Mouse (Mus musculus) embryonic facial prominence, embryonic 13.5 days (tissue): ENCODE measurements at regions not wholly inside any gene's neighbourhood (a gene's known extent, or its start where the extent isn't known, plus 50 kb on each side); places are given as distances from the start of the nearest gene placed in this dataset.
A peak's percentile ranks its signal among the peaks of the same experiment; 100 is the strongest.

Source experiments
- ATAC-seq: fragments of 200-750 bp; cut with Nextera tagmentation; 2 replicates; pipeline ENCODE4 v1.8.0; 2017; ENCODE audit warnings: low read depth; ENCODE audit not compliant: insufficient number of reproducible peaks, insufficient read depth, low FRiP score, low TSS enrichment
- H3K27ac ChIP-seq: fragments of 300-500 bp; sonication (generic); 2 replicates; pipeline ENCODE4 v1.5.1; 2015; ENCODE audit warnings: moderate library complexity, mild to moderate bottlenecking, inconsistent platforms
- H3K27me3 ChIP-seq: fragments of 300-500 bp; sonication (generic); 2 replicates; pipeline ENCODE4 v1.6.1; 2015; ENCODE audit warnings: mild to moderate bottlenecking, inconsistent platforms
- H3K36me3 ChIP-seq: fragments of 300-500 bp; sonication (generic); 2 replicates; pipeline ENCODE4 v1.6.1; 2015; ENCODE audit warnings: mild to moderate bottlenecking, inconsistent platforms
- H3K4me1 ChIP-seq: fragments of 300-500 bp; sonication (generic); 2 replicates; pipeline ENCODE4 v1.6.1; 2015; ENCODE audit warnings: inconsistent platforms
- H3K4me2 ChIP-seq: fragments of 300-500 bp; sonication (generic); 2 replicates; pipeline ENCODE4 v1.6.1; 2015; ENCODE audit warnings: moderate library complexity, mild to moderate bottlenecking, inconsistent platforms
- H3K4me3 ChIP-seq: fragments of 300-500 bp; sonication (generic); 2 replicates; pipeline ENCODE4 v1.5.1; 2015; ENCODE audit warnings: mild to moderate bottlenecking, inconsistent platforms
- H3K9ac ChIP-seq: fragments of 300-500 bp; sonication (generic); 2 replicates; pipeline ENCODE4 v1.6.1; 2015; ENCODE audit warnings: mild to moderate bottlenecking, inconsistent platforms
- H3K9me3 ChIP-seq: fragments of 300-500 bp; sonication (generic); 2 replicates; pipeline ENCODE4 v1.6.1; 2016; ENCODE audit warnings: inconsistent platforms
- WGBS: fragments of 180-500 bp; shearing (Covaris S2); methylation state at CpG from one replicate; pipeline ENCODE4 v1.1.7; 2015; ENCODE audit warnings: mixed read lengths; 5-methylcytosine and 5-hydroxymethylcytosine counted together

- no peak overlapping the region for H3K4me3 ChIP-seq
- H3K9ac ChIP-seq = no peak overlapping the region
- no peak for ATAC-seq
- H3K9me3 ChIP-seq = no peaks in the 10 kb centered on the region
- no peaks in the 10 kb centered on the region for H3K27me3 ChIP-seq
- H3K36me3 ChIP-seq = no peaks in the 10 kb centered on the region
- no peak overlapping the region for H3K27ac ChIP-seq
- H3K4me2 ChIP-seq = no peak overlapping the region
- no peaks in the 10 kb centered on the region for H3K4me1 ChIP-seq
- 11% methylated on average over 4 of the region's 4 CpGs for WGBS
These were observed 391.2 kb upstream of the Tyrp1 start for GRCm38 (mm10) chr4:80442711-80443110.

DNA sequence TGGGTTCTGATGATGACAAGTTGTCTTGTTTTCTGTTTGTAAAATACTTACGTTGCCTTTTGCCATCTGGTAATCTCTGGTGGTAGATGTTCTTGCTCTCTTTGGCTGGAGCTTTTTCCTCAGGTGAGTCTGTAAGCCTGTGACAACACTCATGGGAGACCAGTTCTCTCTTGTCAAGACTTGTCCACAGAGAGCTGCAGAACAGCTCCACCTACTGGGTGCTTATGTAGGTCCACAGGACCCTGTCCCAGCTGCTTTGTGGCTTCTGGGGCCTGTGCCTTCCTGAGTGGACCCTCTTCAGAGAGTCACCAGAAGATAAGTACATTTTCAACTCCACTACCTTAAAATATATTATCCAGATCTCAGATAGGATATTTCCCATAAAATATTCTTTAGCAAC, 370.3 kb upstream of the Tyrp1 start:
- 83% methylated on average over 1 of the region's 1 CpGs for WGBS
- no peak overlapping the region for H3K9ac ChIP-seq

DNA sequence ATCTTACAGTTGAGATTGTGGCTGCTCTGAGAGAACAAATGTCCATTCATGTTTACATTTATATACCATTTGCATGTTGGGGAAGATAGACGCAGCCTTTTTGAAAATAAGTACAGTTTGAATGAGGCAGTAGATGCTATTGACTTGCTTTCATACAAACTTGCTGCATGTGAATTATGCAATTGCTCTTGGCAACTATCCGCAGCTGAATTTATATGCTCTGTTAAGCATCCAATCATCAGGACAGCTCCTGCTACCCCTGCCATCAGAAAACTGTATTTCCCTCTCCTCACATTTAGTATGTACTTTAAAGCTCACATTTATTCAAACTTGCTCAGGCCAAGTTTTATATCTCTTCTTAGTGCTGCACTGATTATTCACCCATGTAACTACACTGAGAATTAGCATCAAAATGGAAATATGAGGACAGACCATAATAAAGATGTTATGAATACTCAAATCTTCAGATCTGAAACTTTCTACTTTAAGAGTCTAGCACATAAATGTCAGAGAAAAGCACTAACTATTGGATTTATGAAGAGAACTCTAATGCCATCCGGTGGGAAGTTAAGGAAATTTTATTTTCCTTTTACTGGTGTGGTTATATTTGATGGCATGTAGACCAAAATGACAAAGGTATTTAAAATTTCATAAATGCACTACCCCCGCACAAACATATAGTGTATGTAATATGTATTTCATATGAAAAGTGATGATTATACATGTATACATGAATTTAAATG, 358.0 kb upstream of the Tyrp1 start:
- Histone ChIP-seq H3K4me1 (no peaks in the 10 kb centered on the region), H3K4me3 (no peak overlapping the region), H3K27me3 (no peaks in the 10 kb centered on the region), H3K9ac (no peak overlapping the region), H3K27ac (no peak overlapping the region), H3K9me3 (no peaks in the 10 kb centered on the region), H3K36me3 (no peaks in the 10 kb centered on the region), H3K4me2 (no peak overlapping the region)
- ATAC-seq = no peak
- 85% methylated on average over 4 of the region's 4 CpGs for WGBS

More for the DNA sequence above, 370.3 kb upstream of the Tyrp1 start:
- H3K27me3 ChIP-seq = no peaks in the 10 kb centered on the region
- no peaks in the 10 kb centered on the region for H3K4me1 ChIP-seq
- ATAC-seq = no peak
- no peak overlapping the region for H3K27ac ChIP-seq
- H3K4me2 ChIP-seq = no peak overlapping the region
- no peaks in the 10 kb centered on the region for H3K9me3 ChIP-seq
- H3K36me3 ChIP-seq = no peaks in the 10 kb centered on the region
- H3K4me3 ChIP-seq = no peak overlapping the region

- no peak overlapping the region for H3K4me2 ChIP-seq
- WGBS = 40% methylated on average over 2 of the region's 2 CpGs
These were observed 318.8 kb upstream of the Tyrp1 start for GRCm38 (mm10) chr4:80515087-80515486.

DNA sequence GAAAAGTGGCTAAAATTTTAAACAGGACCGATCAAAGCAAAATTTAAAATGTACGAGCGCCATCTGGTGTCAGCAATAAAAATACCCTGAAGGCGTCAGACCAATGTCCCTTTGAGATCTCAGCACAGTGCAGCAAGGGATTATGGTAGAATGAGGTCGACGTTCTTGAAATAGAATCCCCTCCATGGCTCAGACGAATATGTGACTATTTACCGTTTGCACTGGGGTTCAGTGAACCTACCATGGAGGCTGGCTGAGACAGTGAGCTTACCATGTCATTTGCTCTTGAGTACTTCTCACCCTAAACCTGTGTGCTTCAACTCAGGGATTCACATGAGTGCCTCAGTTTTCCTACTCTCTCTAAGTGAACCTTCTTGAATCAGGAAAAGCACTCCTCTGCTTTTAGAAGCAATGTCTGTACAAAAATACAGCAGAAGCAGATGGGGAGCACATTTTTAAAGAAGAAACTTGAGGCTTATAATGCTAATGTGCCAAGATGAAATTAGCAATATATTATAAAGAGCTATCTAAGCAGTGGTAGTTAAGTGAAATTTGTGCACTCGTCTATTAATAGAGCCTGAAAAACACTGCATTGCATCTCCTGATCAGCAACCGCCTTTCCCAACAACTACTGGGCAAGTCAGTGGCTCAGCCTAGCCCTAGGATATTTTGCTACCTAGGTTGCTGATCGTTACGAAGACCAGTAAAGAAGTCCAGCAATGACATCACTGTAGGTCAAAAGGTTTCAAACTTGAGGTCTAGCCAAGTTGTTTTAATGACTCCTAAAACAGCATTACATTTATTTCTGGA, 316.2 kb upstream of the Tyrp1 start:
- no peaks in the 10 kb centered on the region for H3K9me3 ChIP-seq
- no peaks in the 10 kb centered on the region for H3K36me3 ChIP-seq
- no peak overlapping the region for H3K27ac ChIP-seq
- H3K4me1 ChIP-seq = 0 out of 2 replicates have a peak, but pooled peaks cover 3% of the 10 kb centered on the region
- H3K9ac ChIP-seq = no peak overlapping the region
- H3K4me3 ChIP-seq = no peak overlapping the region
- 15% methylated on average over 12 of the region's 12 CpGs for WGBS
- no peak for ATAC-seq
- H3K4me2 ChIP-seq = peak overlapping the region; percentile 39
- no peaks in the 10 kb centered on the region for H3K27me3 ChIP-seq

More at GRCm38 (mm10) chr4:80515087-80515486, 318.8 kb upstream of the Tyrp1 start:
- no peak overlapping the region for H3K27ac ChIP-seq
- no peak for ATAC-seq
- 0 out of 2 replicates have a peak, but pooled peaks cover 3% of the 10 kb centered on the region for H3K4me1 ChIP-seq
- no peaks in the 10 kb centered on the region for H3K9me3 ChIP-seq
- no peaks in the 10 kb centered on the region for H3K27me3 ChIP-seq
- no peak overlapping the region for H3K4me3 ChIP-seq
- no peaks in the 10 kb centered on the region for H3K36me3 ChIP-seq
- no peak overlapping the region for H3K9ac ChIP-seq

DNA sequence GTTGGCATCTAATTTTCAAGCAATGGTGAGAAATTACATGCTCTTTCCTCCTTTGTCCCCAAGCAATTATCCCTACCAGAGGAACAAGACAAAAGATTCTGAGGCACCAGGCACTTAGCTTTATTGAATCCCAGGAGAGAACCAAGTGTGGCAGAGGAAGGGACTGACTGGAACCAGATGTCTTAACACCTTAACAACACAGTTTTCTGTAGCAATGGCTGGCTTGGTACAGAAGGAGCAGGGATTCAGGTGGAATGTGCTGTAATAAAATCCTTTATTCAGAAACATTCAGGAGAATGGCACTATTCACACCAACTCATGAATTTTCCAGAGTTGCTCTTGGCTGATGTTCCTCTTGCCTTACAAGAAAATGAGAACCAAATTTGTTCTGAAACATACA, 315.3 kb upstream of the Tyrp1 start:
- Histone ChIP-seq H3K9ac (no peak overlapping the region), H3K27me3 (no peaks in the 10 kb centered on the region), H3K36me3 (no peaks in the 10 kb centered on the region), H3K4me3 (no peak overlapping the region), H3K4me2 (no peak overlapping the region), H3K9me3 (no peaks in the 10 kb centered on the region), H3K4me1 (0 out of 2 replicates have a peak, but pooled peaks cover 3% of the 10 kb centered on the region), H3K27ac (no peak overlapping the region)
- ATAC-seq = no peak

DNA sequence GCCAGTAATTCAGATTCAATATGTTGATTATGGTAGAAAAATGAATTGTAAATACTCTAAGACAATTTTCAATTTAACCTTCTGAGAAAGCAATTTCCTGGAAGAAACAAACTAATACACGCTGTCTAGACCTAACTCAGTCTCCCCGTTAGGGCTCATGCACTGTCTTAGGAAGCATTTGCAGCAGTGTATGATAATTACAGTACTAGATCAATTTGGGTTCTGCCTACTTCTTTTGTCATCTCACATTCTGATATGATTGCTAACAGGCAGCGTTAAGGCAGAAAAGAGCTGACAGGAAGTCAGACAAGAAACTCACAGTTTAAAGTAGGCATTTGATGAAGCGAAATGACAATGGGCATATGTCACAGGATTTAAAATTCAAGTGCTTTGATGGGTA, 294.1 kb upstream of the Tyrp1 start:
- no peak overlapping the region for H3K27ac ChIP-seq
- no peaks in the 10 kb centered on the region for H3K36me3 ChIP-seq
- peaks cover 4% of the 10 kb centered on the region; the same call in 1 of the 2 replicates for H3K4me1 ChIP-seq
- no peak for ATAC-seq
- H3K27me3 ChIP-seq = no peaks in the 10 kb centered on the region
- H3K9me3 ChIP-seq = no peaks in the 10 kb centered on the region
- no peak overlapping the region for H3K4me3 ChIP-seq
- H3K4me2 ChIP-seq = no peak overlapping the region
- no peak overlapping the region for H3K9ac ChIP-seq
- WGBS = 67% methylated on average over 4 of the region's 4 CpGs

DNA sequence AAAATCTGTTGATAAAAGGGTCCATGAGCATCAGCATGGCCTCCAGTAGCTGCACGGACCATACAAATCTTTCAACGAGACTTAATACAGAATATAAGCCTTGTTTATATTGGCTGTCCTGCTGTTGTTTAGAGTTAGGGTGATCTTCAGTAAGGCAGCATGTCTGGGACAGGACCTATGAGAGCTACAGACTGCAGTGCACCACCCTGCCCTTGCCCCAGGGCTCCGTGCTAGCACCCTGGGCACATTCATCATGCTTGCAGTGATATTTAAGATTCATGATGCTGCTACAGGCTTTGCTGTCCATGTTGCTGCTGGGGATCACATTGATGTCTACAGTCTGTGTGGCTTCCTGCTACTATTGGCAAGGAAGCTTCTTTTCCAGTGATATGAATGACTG, 288.8 kb upstream of the Tyrp1 start:
- H3K9ac ChIP-seq = no peak overlapping the region
- H3K27me3 ChIP-seq = no peaks in the 10 kb centered on the region
- H3K36me3 ChIP-seq = no peaks in the 10 kb centered on the region
- no peak overlapping the region for H3K4me3 ChIP-seq
- no peak for ATAC-seq
- H3K9me3 ChIP-seq = no peaks in the 10 kb centered on the region
- no peak overlapping the region for H3K4me2 ChIP-seq
- H3K4me1 ChIP-seq = peaks cover 4% of the 10 kb centered on the region; the same call in 1 of the 2 replicates
- H3K27ac ChIP-seq = no peak overlapping the region
- WGBS = 91% methylated on average over 3 of the region's 3 CpGs

DNA sequence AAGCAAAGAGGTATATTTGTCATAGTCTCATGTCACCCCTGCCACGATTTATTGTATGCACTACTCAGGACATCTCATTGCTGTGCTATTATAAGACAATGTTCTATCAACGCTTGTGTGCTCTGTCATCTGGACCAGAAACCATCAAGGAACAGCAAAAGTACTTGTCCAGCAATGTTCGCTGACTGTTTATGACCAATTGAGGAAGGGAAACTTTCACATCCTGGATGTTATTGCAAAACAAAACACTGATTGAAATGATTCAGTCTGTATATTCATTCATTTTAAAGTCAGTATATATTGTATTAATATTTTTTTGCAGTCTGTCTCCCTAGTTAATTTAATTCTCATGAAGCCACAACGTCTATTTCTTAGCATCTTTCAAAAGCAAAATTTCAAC, 244.5 kb upstream of the Tyrp1 start:
- 77% methylated on average over 4 of the region's 4 CpGs for WGBS
- H3K27ac ChIP-seq = no peak overlapping the region
- no peak for ATAC-seq
- H3K4me1 ChIP-seq = no peaks in the 10 kb centered on the region
- H3K9ac ChIP-seq = no peak overlapping the region
- H3K9me3 ChIP-seq = no peaks in the 10 kb centered on the region
- H3K4me3 ChIP-seq = no peak overlapping the region
- H3K36me3 ChIP-seq = no peaks in the 10 kb centered on the region
- H3K4me2 ChIP-seq = no peak overlapping the region
- H3K27me3 ChIP-seq = no peaks in the 10 kb centered on the region

DNA sequence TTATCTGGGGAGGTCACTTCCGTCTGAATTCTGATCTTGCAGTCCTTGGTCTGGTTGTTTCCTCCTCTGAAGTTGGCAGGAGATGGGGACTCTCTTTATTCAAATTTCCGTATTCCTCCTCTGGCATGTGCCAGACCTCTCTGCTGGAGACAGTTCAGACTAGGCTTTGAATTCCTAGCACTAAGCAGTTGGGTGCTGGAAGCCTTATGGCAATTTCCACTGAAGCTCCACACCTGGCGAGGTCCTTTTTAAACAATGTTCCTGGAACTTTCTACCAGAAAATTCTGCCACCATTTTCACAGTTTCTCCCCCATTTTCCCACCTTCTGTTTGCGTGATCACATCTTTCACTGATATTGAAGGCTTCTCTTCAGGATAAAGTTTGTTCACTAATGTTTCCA, 205.7 kb upstream of the Tyrp1 start:
- H3K36me3 ChIP-seq = no peaks in the 10 kb centered on the region

GRCm38 (mm10) chr4:80629251-80629650, 204.7 kb upstream of the Tyrp1 start:
- no peak overlapping the region for H3K27ac ChIP-seq
- no peak overlapping the region for H3K4me3 ChIP-seq
- H3K9ac ChIP-seq = no peak overlapping the region
- 79% methylated on average over 1 of the region's 1 CpGs for WGBS
- no peaks in the 10 kb centered on the region for H3K36me3 ChIP-seq
- H3K4me2 ChIP-seq = no peak overlapping the region
- no peak for ATAC-seq
- H3K4me1 ChIP-seq = no peaks in the 10 kb centered on the region
- H3K9me3 ChIP-seq = no peaks in the 10 kb centered on the region
- no peaks in the 10 kb centered on the region for H3K27me3 ChIP-seq

More for the DNA sequence above, 205.7 kb upstream of the Tyrp1 start:
- H3K27me3 ChIP-seq = no peaks in the 10 kb centered on the region
- no peak overlapping the region for H3K4me2 ChIP-seq
- no peak overlapping the region for H3K27ac ChIP-seq
- H3K9me3 ChIP-seq = no peaks in the 10 kb centered on the region
- 75% methylated on average over 4 of the region's 4 CpGs for WGBS
- no peak overlapping the region for H3K9ac ChIP-seq
- no peak for ATAC-seq
- H3K4me3 ChIP-seq = no peak overlapping the region
- no peaks in the 10 kb centered on the region for H3K4me1 ChIP-seq

GRCm38 (mm10) chr4:80630260-80630659, 203.7 kb upstream of the Tyrp1 start:
- no peak for ATAC-seq
- no peaks in the 10 kb centered on the region for H3K36me3 ChIP-seq
- no peak overlapping the region for H3K4me2 ChIP-seq
- no peaks in the 10 kb centered on the region for H3K27me3 ChIP-seq
- no peak overlapping the region for H3K27ac ChIP-seq
- H3K4me3 ChIP-seq = no peak overlapping the region
- H3K4me1 ChIP-seq = no peaks in the 10 kb centered on the region
- H3K9ac ChIP-seq = no peak overlapping the region
- no peaks in the 10 kb centered on the region for H3K9me3 ChIP-seq
